In genomic region chr2:68021541-68022152, GRCm38 (mm10) we compare ENCODE assay signal across 28 mouse cellular contexts.
A peak's percentile ranks its signal among the peaks of the same experiment; 100 is the strongest.
DNase-seq lines count a peak whose midpoint lies in the region; ATAC-seq and TF ChIP-seq lines count a peak whose summit lies in the region.
"Had no signal": no experiment of that assay in that cellular context is flagged by ENCODE, and none has a peak within 500 bp of the region (broad histone marks: within the 10 kb centered on the region; RNA-seq: fewer than 3 reads in every experiment).

No protein-coding gene starts in this region.

- no peaks in the 10 kb centered on the region for H3K9me3 ChIP-seq in lung, postnatal 0 days (ENCODE audit: low read length)
- H3K9me3 ChIP-seq: forebrain, embryonic 15.5 days; heart, embryonic 12.5 days; limb, embryonic 12.5 days; liver, embryonic 12.5 days; neural tube, embryonic 15.5 days; stomach, embryonic 15.5 days had no signal

- no peak for TF ChIP-seq EP300 in lung, postnatal 0 days (IDR thresholded peaks at IDR 0.05)

- H3K4me3 ChIP-seq in lung, postnatal 0 days (ENCODE audit: low read depth, low read length), result no peak overlapping the region
- H3K4me3 ChIP-seq: forebrain, embryonic 15.5 days; heart, embryonic 12.5 days; limb, embryonic 12.5 days; liver, embryonic 12.5 days; neural tube, embryonic 15.5 days; stomach, embryonic 15.5 days had no signal

- H3K27ac ChIP-seq in lung, postnatal 0 days (ENCODE audit: low read length), result no peak overlapping the region
- H3K27ac ChIP-seq: forebrain, embryonic 15.5 days; hindbrain, postnatal 0 days; limb, embryonic 12.5 days; liver, embryonic 12.5 days; macrophage; neural tube, embryonic 15.5 days; stomach, embryonic 15.5 days had no signal

- TF ChIP-seq CTCF in lung, postnatal 0 days (IDR thresholded peaks at IDR 0.05), result no peak

- no peak overlapping the region for H3K4me2 ChIP-seq in lung, postnatal 0 days (replicated peaks; ENCODE audit: low read depth, low read length)
- H3K4me2 ChIP-seq: forebrain, embryonic 15.5 days; heart, embryonic 12.5 days; limb, embryonic 12.5 days; liver, embryonic 12.5 days; midbrain, embryonic 11.5 days; neural tube, embryonic 15.5 days; stomach, embryonic 15.5 days had no signal

- no peaks in the 10 kb centered on the region for H3K27me3 ChIP-seq in lung, postnatal 0 days (replicated peaks; ENCODE audit: insufficient read depth, low read length)
- H3K27me3 ChIP-seq: forebrain, embryonic 15.5 days; heart, embryonic 12.5 days; limb, embryonic 12.5 days; liver, embryonic 12.5 days; neural tube, embryonic 15.5 days; stomach, embryonic 15.5 days had no signal

- no peak for ATAC-seq in lung, postnatal 0 days
- no peak for ATAC-seq in megakaryocyte progenitor cell, adult 5-6 weeks (replicated peaks; ENCODE audit: poor library complexity)
- ATAC-seq: forebrain, embryonic 15.5 days; hindbrain, postnatal 0 days; intestine, embryonic 16.5 days; liver, embryonic 12.5 days had no signal

- H3K36me3 ChIP-seq in lung, postnatal 0 days (ENCODE audit: insufficient read depth, low read length), result no peaks in the 10 kb centered on the region
- H3K36me3 ChIP-seq: forebrain, embryonic 15.5 days; heart, embryonic 12.5 days; limb, embryonic 12.5 days; liver, embryonic 12.5 days; neural tube, embryonic 15.5 days; stomach, embryonic 15.5 days had no signal

- H3K9ac ChIP-seq in lung, postnatal 0 days (replicated peaks; ENCODE audit: low read depth), result no peak overlapping the region
- H3K9ac ChIP-seq: forebrain, embryonic 15.5 days; heart, embryonic 12.5 days; limb, embryonic 12.5 days; liver, embryonic 12.5 days; neural tube, embryonic 15.5 days; stomach, embryonic 15.5 days had no signal

- DNase-seq in embryo, embryonic 11.5 days (ENCODE audit: low read depth, low spot score), result peak; percentile 13
- DNase-seq in embryo, embryonic 9.5 days (ENCODE audit: extremely low spot score), result no peak
- peak; percentile 6 for DNase-seq in lung, postnatal 0 days (ENCODE audit: low spot score)
- no peak for DNase-seq in lung, postnatal 14 days
- peak; percentile 25 to 31 for DNase-seq in kidney, postnatal 25 days
- no peak for DNase-seq in frontal cortex, postnatal 25 days (ENCODE audit: low spot score in 2 of 2)
- DNase-seq: adrenal gland, adult 2 months; cerebellum, adult 11-12 months; cerebellum, postnatal 10 days; gastrocnemius, postnatal 14 days; heart, adult 11 months; heart, postnatal 10 days; lung, adult 2 months; right cerebral cortex, adult 18-20 months; right cerebral cortex, postnatal 4 days; thymus, adult 18-20 months; thymus, postnatal 36 days had no signal

- 68% methylated on average over 6 of the region's 6 CpGs for WGBS in lung, postnatal 0 days

- no peaks in the 10 kb centered on the region for H3K4me1 ChIP-seq in lung, postnatal 0 days (ENCODE audit: insufficient read depth, low read depth, low read length)
- H3K4me1 ChIP-seq: forebrain, embryonic 15.5 days; heart, embryonic 12.5 days; limb, embryonic 12.5 days; liver, embryonic 12.5 days; neural tube, embryonic 15.5 days; stomach, embryonic 15.5 days had no signal

Comparison
In these comparisons a context has a peak if more than half of its experiments do, and no peak if none do; other contexts are left out.
1. DNase-seq: peak in embryo, embryonic 11.5 days (single experiment), lung, postnatal 0 days (single experiment) and kidney, postnatal 25 days (2 of 2); none in embryo, embryonic 9.5 days (single experiment), lung, postnatal 14 days (single experiment) and frontal cortex, postnatal 25 days (0 of 2).